Mouse (Mus musculus): ENCODE data around the gene Stub1. TPM values are rescaled to one million over a fixed set of nuclear protein-coding genes. Genes with fewer than 3 reads are reported as not detected.

Stub1 gene
- polyA plus RNA-seq, 1 experiment: 162 TPM

Other genes with a start within 250 kb of the Stub1 start
- not detected in 2 replicates for gene Gng13, start 116.2 kb downstream of the Stub1 start, polyA plus RNA-seq (2012)
- gene Chtf18, start 106.0 kb downstream of the Stub1 start, polyA plus RNA-seq (2012): 62.0 and 75.4 TPM in 2 replicates
- 29.2 and 34.8 TPM in 2 replicates for gene Rpusd1, start 105.7 kb downstream of the Stub1 start, polyA plus RNA-seq (2012)
- 0.04 TPM in 1 of 2 replicates, not detected in the other for gene Mslnl, start 97.4 kb downstream of the Stub1 start, polyA plus RNA-seq (2012)
- gene Msln, start 79.0 kb downstream of the Stub1 start, polyA plus RNA-seq (2012): not detected in 2 replicates
- gene Narfl, start 59.6 kb downstream of the Stub1 start, polyA plus RNA-seq (2012): 19.6 and 19.7 TPM in 2 replicates
- gene Haghl, start 47.7 kb downstream of the Stub1 start, polyA plus RNA-seq (2012): 28.8 and 33.6 TPM in 2 replicates
- gene Ccdc78, start 46.8 kb downstream of the Stub1 start, polyA plus RNA-seq (2012): 0.11 TPM in 1 of 2 replicates, not detected in the other
- 40.2 and 41.6 TPM in 2 replicates for gene Fam173a, start 40.5 kb downstream of the Stub1 start, polyA plus RNA-seq (2012)
- gene AC134908.4, start 37.7 kb downstream of the Stub1 start, polyA plus RNA-seq (2012): not detected in 2 replicates
- 132 and 135 TPM in 2 replicates for gene Metrn, start 36.3 kb downstream of the Stub1 start, polyA plus RNA-seq (2012)
- 0.12 and 0.13 TPM in 2 replicates for gene Fbxl16, start 24.3 kb downstream of the Stub1 start, polyA plus RNA-seq (2012)
- 8.2 and 8.6 TPM in 2 replicates for gene Wdr24, start 9.8 kb downstream of the Stub1 start, polyA plus RNA-seq (2012)
- gene Jmjd8, start 4.5 kb downstream of the Stub1 start, polyA plus RNA-seq (2012): 9.7 and 11.1 TPM in 2 replicates
- gene Rhbdl1, start 3.9 kb upstream of the Stub1 start, polyA plus RNA-seq (2012): 2.0 and 2.5 TPM in 2 replicates
- gene Gm20683, start 8.4 kb upstream of the Stub1 start, polyA plus RNA-seq (2012): 9.8 and 11.1 TPM in 2 replicates
- 116 and 144 TPM in 2 replicates for gene Rhot2, start 11.4 kb upstream of the Stub1 start, polyA plus RNA-seq (2012)
- 25.5 and 31.2 TPM in 2 replicates for gene Wdr90, start 28.1 kb upstream of the Stub1 start, polyA plus RNA-seq (2012)
- 137 and 165 TPM in 2 replicates for gene Mcrip2, start 35.4 kb upstream of the Stub1 start, polyA plus RNA-seq (2012)
- gene Mettl26, start 41.7 kb upstream of the Stub1 start, polyA plus RNA-seq (2012): 49.6 and 51.3 TPM in 2 replicates
- gene Wfikkn1, start 47.5 kb upstream of the Stub1 start, polyA plus RNA-seq (2012): 3.7 and 7.4 TPM in 2 replicates
- 11.1 and 12.9 TPM in 2 replicates for gene Rab40c, start 86.3 kb upstream of the Stub1 start, polyA plus RNA-seq (2012)
- gene Pigq, start 111.5 kb upstream of the Stub1 start, polyA plus RNA-seq (2012): 135 and 143 TPM in 2 replicates
- 0.50 TPM in 1 of 2 replicates, not detected in the other for gene Nhlrc4, start 111.6 kb upstream of the Stub1 start, polyA plus RNA-seq (2012)
- 0.02 and 0.04 TPM in 2 replicates for gene A930017K11Rik, start 119.2 kb upstream of the Stub1 start, polyA plus RNA-seq (2012)
- 46.0 and 55.2 TPM in 2 replicates for gene Capn15, start 152.4 kb upstream of the Stub1 start, polyA plus RNA-seq (2012)
- 5.8 and 10.9 TPM in 2 replicates for gene Rab11fip3, start 236.2 kb upstream of the Stub1 start, polyA plus RNA-seq (2012)